Mouse (Mus musculus) urinary bladder, postnatal 14 days (tissue): ENCODE data around the gene Smyd4.

ENCODE experiments used
- DNase-seq: peaks from one replicate; pipeline ENCODE4 v3.0.0; 2021; ENCODE audit warnings: low spot score

Smyd4 gene

GRCm38 (mm10) chr11:75420810-75421374 lies 72.7 kb downstream of the Smyd4 start:
- DNase-seq = no peak

- no peak for DNase-seq
These were observed 73.3 kb downstream of the Smyd4 start for GRCm38 (mm10) chr11:75421375-75422012.

- no peak for DNase-seq
These were observed 74.0 kb downstream of the Smyd4 start, which contains the start of gene Serpinf1 for GRCm38 (mm10) chr11:75422013-75422792. TSS of gene Serpinf1 (minus strand) at chr11:75422701.

GRCm38 (mm10) chr11:75423091-75423490 lies 74.9 kb downstream of the Smyd4 start:
- no peak for DNase-seq

GRCm38 (mm10) chr11:75424033-75424432 lies 75.8 kb downstream of the Smyd4 start:
- DNase-seq = no peak

GRCm38 (mm10) chr11:75424459-75424858 lies 76.2 kb downstream of the Smyd4 start:
- DNase-seq = no peak

GRCm38 (mm10) chr11:75429019-75429705 lies 80.9 kb downstream of the Smyd4 start:
- DNase-seq = no peak

GRCm38 (mm10) chr11:75431307-75431706 lies 83.1 kb downstream of the Smyd4 start:
- DNase-seq = no peak

- DNase-seq = no peak
These were observed 85.9 kb downstream of the Smyd4 start for GRCm38 (mm10) chr11:75434138-75434537.

- no peak for DNase-seq
These were observed 90.0 kb downstream of the Smyd4 start for GRCm38 (mm10) chr11:75438194-75438593.

- no peak for DNase-seq
These were observed 90.6 kb downstream of the Smyd4 start for GRCm38 (mm10) chr11:75438804-75439203.

- no peak for DNase-seq
These were observed 91.1 kb downstream of the Smyd4 start, which contains the start of gene Serpinf2 for GRCm38 (mm10) chr11:75439363-75439762. TSS of gene Serpinf2 (minus strand) at chr11:75439591.

- DNase-seq = no peak
These were observed 91.7 kb downstream of the Smyd4 start for GRCm38 (mm10) chr11:75439951-75440350.

- DNase-seq = no peak
These were observed 92.8 kb downstream of the Smyd4 start for GRCm38 (mm10) chr11:75441034-75441433.

GRCm38 (mm10) chr11:75441601-75442000 lies 93.4 kb downstream of the Smyd4 start:
- no peak for DNase-seq

- DNase-seq = no peak
These were observed 95.5 kb downstream of the Smyd4 start for GRCm38 (mm10) chr11:75443711-75444110.

- no peak for DNase-seq
These were observed 100.3 kb downstream of the Smyd4 start for GRCm38 (mm10) chr11:75448575-75448974.

GRCm38 (mm10) chr11:75449695-75450094 lies 101.5 kb downstream of the Smyd4 start:
- DNase-seq = no peak

GRCm38 (mm10) chr11:75450304-75450908 lies 102.2 kb downstream of the Smyd4 start:
- no peak for DNase-seq

GRCm38 (mm10) chr11:75450936-75451335 lies 102.7 kb downstream of the Smyd4 start:
- DNase-seq = no peak

- DNase-seq = no peak
These were observed 103.8 kb downstream of the Smyd4 start for GRCm38 (mm10) chr11:75452081-75452480.
